Mouse (Mus musculus) urinary bladder, postnatal 36 days (tissue): ENCODE data around the gene Gm20908.
"Not testable (repeated sequence)": the region's sequence is repeated elsewhere in the genome, so short reads cannot be mapped to it uniquely, and the experiment has no call there.

Experiments used
- DNase-seq, 2 experiments: peaks; one replicate each; pipeline ENCODE4 v3.0.0; 2022; ENCODE audit warnings: low spot score in 2 of 2, mixed read lengths in 1 of 2

Gm20908 gene

DNA sequence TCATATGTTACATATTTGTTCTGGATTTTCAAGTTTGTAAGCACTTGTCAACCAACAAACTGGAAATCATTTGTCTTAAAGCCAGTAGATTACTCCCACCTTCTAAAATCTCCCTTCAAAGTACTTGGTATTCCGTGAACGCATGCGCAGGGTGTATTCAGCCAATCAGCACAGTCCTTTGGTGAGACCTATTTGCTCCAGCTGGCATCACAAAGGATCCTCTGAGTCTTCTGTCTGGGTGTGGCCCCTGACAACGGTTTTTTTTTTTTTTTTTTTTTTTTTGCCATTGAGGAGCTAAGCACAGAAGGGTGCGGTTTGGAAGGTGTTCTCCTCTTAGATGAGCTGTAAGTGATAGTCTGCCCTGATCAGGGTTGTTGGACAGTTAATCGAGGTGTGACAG, at the start of gene Gm20908:
Gene Gm20908 (plus strand): TSS at position 301 of the 400 bp plus-strand sequence.
- not testable (repeated sequence) for DNase-seq
